ENCODE assay signal across 18 mouse cellular contexts in genomic region chr11:36038386-36038785, GRCm38 (mm10). TPM values are rescaled to one million over a fixed set of nuclear protein-coding genes. Genes with fewer than 3 reads are reported as not detected.
"Had no signal": no experiment of that assay in that cellular context is flagged by ENCODE, and none has a peak within 500 bp of the region (broad histone marks: within the 10 kb centered on the region; RNA-seq: fewer than 3 reads in every experiment).

No protein-coding gene starts in this region.

- H3K9me3 ChIP-seq: lung, embryonic 15.5 days; megakaryocyte, embryonic 14.5 days; midbrain, embryonic 12.5 days; neural tube, embryonic 12.5 days; stomach, embryonic 15.5 days had no signal

- H3K4me1 ChIP-seq: megakaryocyte, embryonic 14.5 days had no signal

- H3K4me2 ChIP-seq: lung, embryonic 15.5 days; midbrain, embryonic 12.5 days; neural tube, embryonic 12.5 days; stomach, embryonic 15.5 days had no signal

- H3K27ac ChIP-seq: lung, embryonic 15.5 days; macrophage; midbrain, embryonic 12.5 days; neural tube, embryonic 12.5 days; stomach, embryonic 15.5 days; stomach, postnatal 0 days had no signal

- H3K36me3 ChIP-seq: lung, embryonic 15.5 days; neural tube, embryonic 12.5 days; stomach, embryonic 15.5 days had no signal

- H3K27me3 ChIP-seq: megakaryocyte, embryonic 14.5 days; midbrain, embryonic 12.5 days; stomach, embryonic 15.5 days had no signal

- H3K4me3 ChIP-seq: lung, embryonic 15.5 days; megakaryocyte, embryonic 14.5 days; midbrain, embryonic 12.5 days; neural tube, embryonic 12.5 days; stomach, embryonic 15.5 days had no signal

- DNase-seq: liver, postnatal 0 days; lung, adult 2 months; lung, postnatal 14 days; lung, postnatal 36 days; midbrain, embryonic 14.5 days; right cerebral cortex, postnatal 14 days; thymus, adult 2 months; thymus, postnatal 25 days; thymus, postnatal 4 days had no signal

- ATAC-seq: liver, postnatal 0 days; lung, postnatal 0 days had no signal

- H3K9ac ChIP-seq: liver, postnatal 0 days; lung, embryonic 15.5 days; midbrain, embryonic 12.5 days; neural tube, embryonic 12.5 days; stomach, embryonic 15.5 days had no signal

RNA-seq across cellular contexts. Expression of gene Wwc1, which starts 58.1 kb away (rescaled TPM):
- total RNA-seq: monocyte, adult 5-6 weeks had no signal
